Mouse (Mus musculus): ENCODE data around the gene Fgfr2. TPM values are rescaled to one million over a fixed set of nuclear protein-coding genes. Genes with fewer than 3 reads are reported as not detected.

The Fgfr2 gene
- polyA plus RNA-seq, 1 experiment, result 14.8 TPM

DNA sequence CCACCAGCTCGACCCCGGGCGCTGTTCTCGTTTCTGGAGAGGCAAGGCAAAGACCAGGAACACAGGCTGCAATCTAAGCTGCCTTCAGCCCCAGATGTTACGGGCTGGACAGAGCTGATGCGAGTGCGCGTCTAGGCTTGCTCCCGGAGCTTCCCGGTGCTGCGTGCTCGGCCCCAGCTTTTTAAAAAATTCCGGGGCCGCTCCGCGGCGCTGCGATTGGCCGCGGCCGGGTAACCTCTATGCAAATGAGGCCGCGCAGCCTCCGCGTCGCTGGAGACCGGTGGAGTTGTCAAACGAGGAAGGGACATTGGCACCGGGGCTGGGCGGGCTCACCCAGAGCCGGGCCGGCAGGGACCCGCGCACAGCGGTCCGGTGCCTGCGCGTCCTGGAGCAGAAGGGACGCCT, 1569.4 kb downstream of the Fgfr2 start:
- no peak for TF ChIP-seq POLR2A (IDR thresholded peaks at IDR 0.05; ENCODE audit: low read depth, low read length)
- TF ChIP-seq CTCF (conservative IDR thresholded peaks at IDR 0.05; ENCODE audit: insufficient read depth, insufficient read length, low read depth, low read length), result no peak

DNA sequence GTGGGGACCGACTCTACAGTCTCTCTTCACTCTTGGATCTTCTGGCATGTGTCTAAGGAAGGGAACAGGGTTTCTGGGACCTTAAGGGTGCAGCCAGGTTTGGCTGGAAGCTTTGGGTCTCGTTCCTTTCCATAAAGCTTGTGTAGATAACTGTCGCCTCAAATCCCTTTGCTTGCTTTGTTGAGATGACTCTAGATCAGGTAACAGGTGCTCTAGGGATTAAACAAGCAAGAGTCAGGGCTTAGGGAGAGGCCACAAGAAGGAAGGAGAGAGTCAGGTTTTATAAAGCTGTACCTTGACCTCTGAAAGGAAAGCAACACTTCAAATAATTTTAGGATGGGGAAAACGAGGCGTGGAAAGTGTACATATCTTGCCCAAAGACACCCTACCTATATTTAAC, 1570.4 kb downstream of the Fgfr2 start:
- Histone ChIP-seq H3K4me3 (ENCODE audit: insufficient read depth, low read depth, low read length) (no peak overlapping the region), H3K4me1 (ENCODE audit: control insufficient read depth, insufficient read depth, low read length) (no peaks in the 10 kb centered on the region), H3K27ac (ENCODE audit: insufficient read depth, low read depth, low read length) (no peak overlapping the region), H3K36me3 (ENCODE audit: control insufficient read depth, insufficient read depth, low read length) (no peaks in the 10 kb centered on the region), H3K27me3 (replicated peaks; ENCODE audit: control insufficient read depth, insufficient read depth, low read length) (peaks cover 13% of the 10 kb centered on the region)
- DNase-seq, result no peak
- 5% methylated on average over 5 of the region's 5 CpGs for WGBS
- TF ChIP-seq CTCF (conservative IDR thresholded peaks at IDR 0.05; ENCODE audit: insufficient read depth, insufficient read length, low read depth, low read length) (no peak), POLR2A (IDR thresholded peaks at IDR 0.05; ENCODE audit: low read depth, low read length) (no peak)

More for the DNA sequence above, 1569.4 kb downstream of the Fgfr2 start:
- Histone ChIP-seq H3K36me3 (ENCODE audit: control insufficient read depth, insufficient read depth, low read length) (no peaks in the 10 kb centered on the region), H3K27me3 (replicated peaks; ENCODE audit: control insufficient read depth, insufficient read depth, low read length) (peaks cover 13% of the 10 kb centered on the region), H3K27ac (ENCODE audit: insufficient read depth, low read depth, low read length) (no peak overlapping the region), H3K4me3 (ENCODE audit: insufficient read depth, low read depth, low read length) (no peak overlapping the region), H3K4me1 (ENCODE audit: control insufficient read depth, insufficient read depth, low read length) (no peaks in the 10 kb centered on the region)
- WGBS, result under 1% methylated on average over 39 of the region's 39 CpGs
- peak; percentile 57 for DNase-seq

DNA sequence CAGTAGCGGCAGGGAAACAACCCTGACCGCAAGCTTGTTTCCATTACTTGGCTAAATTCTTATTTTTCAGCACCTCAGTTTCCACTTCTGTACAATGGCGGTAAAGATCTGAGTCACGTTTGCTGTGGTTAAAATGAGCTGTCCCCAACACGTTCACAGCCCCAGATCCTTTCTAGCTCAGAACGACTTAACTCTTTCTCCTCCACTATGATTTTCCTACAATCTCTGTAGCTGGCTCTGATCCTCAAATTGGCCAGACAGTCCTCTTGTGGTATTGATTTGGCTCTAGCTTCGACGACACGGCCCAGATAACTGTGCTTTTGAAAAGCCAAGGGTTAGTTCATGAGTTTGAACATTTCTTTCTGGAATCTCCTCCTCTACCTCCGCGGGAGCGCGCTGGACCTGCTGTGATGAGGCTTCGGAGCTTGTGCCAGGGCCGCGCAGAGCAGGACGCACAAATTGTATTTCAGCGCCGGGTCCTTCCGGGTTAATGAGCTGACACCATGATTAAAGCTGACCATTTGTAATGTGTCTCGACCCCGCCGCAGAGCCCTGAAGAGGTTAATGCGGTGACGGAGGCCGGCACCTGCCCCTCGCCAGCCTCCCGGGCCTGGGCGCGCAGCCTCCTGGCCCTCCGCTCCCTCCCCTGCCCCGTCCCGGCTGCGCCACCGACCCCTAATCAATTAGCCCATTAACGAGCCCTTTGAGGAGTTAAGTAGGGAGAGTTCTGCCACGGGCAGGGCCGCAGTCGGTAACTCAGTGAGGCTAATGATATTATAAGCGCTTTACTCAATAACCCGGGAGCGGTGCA, 1571.0 kb downstream of the Fgfr2 start:
- no peak overlapping the region for H3K4me3 ChIP-seq (ENCODE audit: insufficient read depth, low read depth, low read length)
- no peak overlapping the region for H3K27ac ChIP-seq (ENCODE audit: insufficient read depth, low read depth, low read length)
- H3K27me3 ChIP-seq (replicated peaks; ENCODE audit: control insufficient read depth, insufficient read depth, low read length), result peaks cover 15% of the 10 kb centered on the region
- H3K4me1 ChIP-seq (ENCODE audit: control insufficient read depth, insufficient read depth, low read length), result no peaks in the 10 kb centered on the region
- 3% methylated on average over 42 of the region's 42 CpGs for WGBS
- H3K36me3 ChIP-seq (ENCODE audit: control insufficient read depth, insufficient read depth, low read length), result no peaks in the 10 kb centered on the region
- no peak for DNase-seq
- TF ChIP-seq POLR2A (IDR thresholded peaks at IDR 0.05; ENCODE audit: low read depth, low read length) (no peak), CTCF (conservative IDR thresholded peaks at IDR 0.05; ENCODE audit: insufficient read depth, insufficient read length, low read depth, low read length) (no peak)

DNA sequence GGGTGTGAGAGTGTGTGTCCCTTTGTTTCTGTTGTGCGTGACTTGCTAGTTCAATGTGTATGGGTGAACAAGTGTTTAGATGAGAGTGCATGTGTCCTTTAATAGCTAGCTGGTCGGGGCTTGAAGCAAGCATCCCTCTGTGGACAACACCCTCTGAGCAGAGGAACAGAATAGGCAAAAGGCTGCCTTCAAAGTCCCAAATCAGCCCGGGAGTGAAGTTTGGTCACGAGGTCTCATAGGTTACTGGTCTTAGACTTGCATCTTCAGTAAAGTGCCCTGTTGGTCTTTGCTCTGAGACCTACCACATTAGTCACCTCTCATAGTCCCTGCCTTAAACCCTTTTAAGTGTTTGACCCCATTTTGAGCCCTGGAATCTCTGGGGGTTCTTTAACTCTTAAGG, 1571.7 kb downstream of the Fgfr2 start:
- no peaks in the 10 kb centered on the region for H3K36me3 ChIP-seq (ENCODE audit: control insufficient read depth, insufficient read depth, low read length)
- H3K4me3 ChIP-seq (ENCODE audit: insufficient read depth, low read depth, low read length), result no peak overlapping the region
- peaks cover 13% of the 10 kb centered on the region for H3K27me3 ChIP-seq (replicated peaks; ENCODE audit: control insufficient read depth, insufficient read depth, low read length)
- 3% methylated on average over 4 of the region's 4 CpGs for WGBS
- H3K4me1 ChIP-seq (ENCODE audit: control insufficient read depth, insufficient read depth, low read length), result no peaks in the 10 kb centered on the region
- TF ChIP-seq CTCF (conservative IDR thresholded peaks at IDR 0.05; ENCODE audit: insufficient read depth, insufficient read length, low read depth, low read length), result no peak
- no peak for TF ChIP-seq POLR2A (IDR thresholded peaks at IDR 0.05; ENCODE audit: low read depth, low read length)
- no peak for DNase-seq
- no peak overlapping the region for H3K27ac ChIP-seq (ENCODE audit: insufficient read depth, low read depth, low read length)

DNA sequence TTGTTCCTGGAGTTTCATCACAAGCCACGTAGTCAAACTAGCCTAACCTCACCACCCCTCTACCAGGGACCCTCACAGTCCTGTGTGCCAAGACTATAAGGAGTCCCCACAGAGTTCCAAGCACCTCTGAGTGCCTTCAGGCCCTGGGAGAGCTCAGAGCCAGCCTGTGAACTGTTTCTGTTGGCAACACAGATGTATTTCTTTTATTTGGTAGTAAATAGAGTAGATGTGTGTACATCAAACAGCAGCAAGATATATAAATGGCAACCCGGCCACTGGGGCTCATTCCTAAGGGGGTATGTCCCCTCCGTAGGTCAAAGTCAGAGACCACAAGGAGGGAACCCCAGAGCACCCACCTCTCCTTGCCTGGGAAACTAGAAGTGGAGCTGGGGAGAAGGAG, 1574.7 kb downstream of the Fgfr2 start, which contains the start of gene Hmx2:
Gene Hmx2 (plus strand): TSS at position 301 of the 400 bp plus-strand sequence.
- Histone ChIP-seq H3K4me3 (ENCODE audit: insufficient read depth, low read depth, low read length) (no peak within 1 kb of the TSS), H3K27ac (ENCODE audit: insufficient read depth, low read depth, low read length) (no peak within 1 kb of the TSS), H3K36me3 (ENCODE audit: control insufficient read depth, insufficient read depth, low read length) (no peaks in the 10 kb centered on the region), H3K27me3 (replicated peaks; ENCODE audit: control insufficient read depth, insufficient read depth, low read length) (peaks cover 14% of the 10 kb centered on the region), H3K4me1 (ENCODE audit: control insufficient read depth, insufficient read depth, low read length) (no peaks in the 10 kb centered on the region; the same call in 1 of the 2 replicates)
- no peak for DNase-seq
- 2% methylated on average over 3 of the region's 3 CpGs for WGBS
- TF ChIP-seq CTCF (conservative IDR thresholded peaks at IDR 0.05; ENCODE audit: insufficient read depth, insufficient read length, low read depth, low read length) (no peak), POLR2A (IDR thresholded peaks at IDR 0.05; ENCODE audit: low read depth, low read length) (no peak)

DNA sequence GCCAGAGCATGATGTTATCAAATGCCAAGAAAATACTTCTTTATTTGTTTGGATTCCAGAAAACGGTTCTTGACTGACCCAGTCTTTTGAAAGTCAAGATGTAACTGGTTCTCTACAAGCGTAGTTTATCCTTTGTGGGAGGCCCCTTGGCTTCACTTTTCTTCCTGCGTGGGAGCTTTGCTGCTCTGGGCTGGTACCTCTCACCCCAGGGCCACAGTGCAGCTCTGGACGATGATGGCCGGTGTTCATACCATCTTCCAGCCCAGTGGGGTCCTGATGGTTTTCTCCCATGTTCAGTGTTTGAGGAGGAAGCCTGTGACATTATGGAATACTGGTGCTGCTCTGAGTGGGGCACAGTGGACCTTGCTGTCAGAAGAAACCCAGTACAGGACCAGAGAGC, 1575.7 kb downstream of the Fgfr2 start:
- H3K27ac ChIP-seq (ENCODE audit: insufficient read depth, low read depth, low read length), result no peak overlapping the region
- H3K36me3 ChIP-seq (ENCODE audit: control insufficient read depth, insufficient read depth, low read length), result no peaks in the 10 kb centered on the region
- no peaks in the 10 kb centered on the region; the same call in 1 of the 2 replicates for H3K4me1 ChIP-seq (ENCODE audit: control insufficient read depth, insufficient read depth, low read length)
- H3K27me3 ChIP-seq (replicated peaks; ENCODE audit: control insufficient read depth, insufficient read depth, low read length), result peaks cover 21% of the 10 kb centered on the region
- no peak for DNase-seq
- no peak overlapping the region for H3K4me3 ChIP-seq (ENCODE audit: insufficient read depth, low read depth, low read length)
- WGBS, result 5% methylated on average over 5 of the region's 5 CpGs
- TF ChIP-seq CTCF (conservative IDR thresholded peaks at IDR 0.05; ENCODE audit: insufficient read depth, insufficient read length, low read depth, low read length) (no peak), POLR2A (IDR thresholded peaks at IDR 0.05; ENCODE audit: low read depth, low read length) (no peak)

DNA sequence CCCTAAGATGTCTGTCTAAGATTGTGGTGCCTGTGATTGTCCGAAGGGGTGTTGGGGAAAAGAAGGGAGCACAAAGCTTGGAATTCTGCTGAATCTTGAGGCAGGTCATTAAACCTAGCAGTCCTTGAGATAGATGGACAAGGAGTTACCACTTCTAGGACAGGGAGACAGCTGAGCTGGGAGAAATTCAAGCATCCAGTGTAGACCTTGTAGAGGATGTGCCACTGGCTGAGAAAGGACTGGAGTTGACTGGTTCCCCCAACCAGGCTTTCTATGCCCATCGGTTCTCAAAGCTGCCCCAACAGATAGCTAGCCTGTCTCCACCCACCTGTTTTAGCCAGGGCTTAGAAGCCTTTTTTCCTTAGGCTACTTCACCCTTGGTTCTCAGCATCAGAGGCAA, 1576.7 kb downstream of the Fgfr2 start:
- TF ChIP-seq POLR2A (IDR thresholded peaks at IDR 0.05; ENCODE audit: low read depth, low read length), result no peak
- TF ChIP-seq CTCF (conservative IDR thresholded peaks at IDR 0.05; ENCODE audit: insufficient read depth, insufficient read length, low read depth, low read length), result no peak
- no peak overlapping the region for H3K4me3 ChIP-seq (ENCODE audit: insufficient read depth, low read depth, low read length)
- no peaks in the 10 kb centered on the region for H3K36me3 ChIP-seq (ENCODE audit: control insufficient read depth, insufficient read depth, low read length)
- H3K4me1 ChIP-seq (ENCODE audit: control insufficient read depth, insufficient read depth, low read length), result no peaks in the 10 kb centered on the region; the same call in 1 of the 2 replicates
- DNase-seq, result no peak
- H3K27ac ChIP-seq (ENCODE audit: insufficient read depth, low read depth, low read length), result no peak overlapping the region
- 5% methylated on average over 2 of the region's 2 CpGs for WGBS
- H3K27me3 ChIP-seq (replicated peaks; ENCODE audit: control insufficient read depth, insufficient read depth, low read length), result peaks cover 17% of the 10 kb centered on the region

All from kidney, adult 2 months (tissue).